Mouse (Mus musculus) heart, adult 2 months (tissue): Measurements from ENCODE around the gene Cmya5.

Source experiments
- CTCF ChIP-seq: fragments of 200-600 bp; IDR thresholded peaks from 2 replicates; pipeline ENCODE4 v1.8.1; 2022; ENCODE audit warnings: antibody characterized with exemption, mild to moderate bottlenecking, moderate library complexity
- POLR2A ChIP-seq: fragments of 200-500 bp; IDR thresholded peaks from 2 replicates; pipeline ENCODE4 v1.6.1; 2011; ENCODE audit warnings: mild to moderate bottlenecking, low read depth, low read length, control low read depth; ENCODE audit not compliant: insufficient read depth

GRCm38 (mm10) chr13:93137098-93137497 is 7.4 kb downstream of the Cmya5 start:
- no peak for TF ChIP-seq CTCF
- no peak for TF ChIP-seq POLR2A
